In genomic region chr7:145111252-145112131, GRCm38 (mm10) we compare ENCODE assay signal across 8 mouse cellular contexts.
DNase-seq lines count a peak whose midpoint lies in the region; ATAC-seq lines count a peak whose summit lies in the region.

No protein-coding gene starts in this region.

- peak overlapping the region; percentile 46 for H3K4me2 ChIP-seq in intestine, embryonic 16.5 days (ENCODE audit: low read depth, low read length)

- peak; percentile 66 for ATAC-seq in common myeloid progenitor, adult 5-6 weeks (replicated peaks; ENCODE audit: low read depth, poor library complexity, severe bottlenecking)
- ATAC-seq in intestine, embryonic 16.5 days, result peak; percentile 75

- intact Hi-C loops in left cerebral cortex, postnatal 4 days (cut with DNase I), result no loop called here

- peak; percentile 98 for DNase-seq in Muller cell, postnatal 12 days (ENCODE audit: inconsistent ontology term)
- peak; percentile 99 for DNase-seq in heart, adult 11 months
- DNase-seq in left cerebral cortex, postnatal 4 days, result peak; percentile 67
- peak; percentile 23 for DNase-seq in mesoderm, embryonic 11.5 days (ENCODE audit: low read depth, low spot score)
- peak; percentile 55 to 60 for DNase-seq in spleen, adult 18-20 months
- DNase-seq in c-Kit-positive CD71-positive TER-119-positive erythroid progenitor cells, embryonic 14.5 days (ENCODE audit: low spot score), result no peak

- WGBS in intestine, embryonic 16.5 days, result 27% methylated on average over 20 of the region's 20 CpGs

- peak overlapping the region; percentile 93 for H3K27ac ChIP-seq in intestine, embryonic 16.5 days (ENCODE audit: low read length)

- H3K4me1 ChIP-seq in intestine, embryonic 16.5 days (ENCODE audit: control insufficient read depth, insufficient read depth, low read length), result peaks cover 26% of the 10 kb centered on the region

- no peaks in the 10 kb centered on the region for H3K36me3 ChIP-seq in intestine, embryonic 16.5 days (ENCODE audit: control insufficient read depth, insufficient read depth, low read length)

- H3K27me3 ChIP-seq in intestine, embryonic 16.5 days (replicated peaks; ENCODE audit: control insufficient read depth, insufficient read depth, low read length), result no peaks in the 10 kb centered on the region

- peak overlapping the region; percentile 24 for H3K4me3 ChIP-seq in intestine, embryonic 16.5 days (ENCODE audit: low read length)

- no peaks in the 10 kb centered on the region for H3K9me3 ChIP-seq in intestine, embryonic 16.5 days (ENCODE audit: control insufficient read depth, low read length)

- H3K9ac ChIP-seq in intestine, embryonic 16.5 days (ENCODE audit: low read depth, low read length), result peak overlapping the region; percentile 46
